Mouse (Mus musculus): Measurements from ENCODE around the gene Tent2.

DNA sequence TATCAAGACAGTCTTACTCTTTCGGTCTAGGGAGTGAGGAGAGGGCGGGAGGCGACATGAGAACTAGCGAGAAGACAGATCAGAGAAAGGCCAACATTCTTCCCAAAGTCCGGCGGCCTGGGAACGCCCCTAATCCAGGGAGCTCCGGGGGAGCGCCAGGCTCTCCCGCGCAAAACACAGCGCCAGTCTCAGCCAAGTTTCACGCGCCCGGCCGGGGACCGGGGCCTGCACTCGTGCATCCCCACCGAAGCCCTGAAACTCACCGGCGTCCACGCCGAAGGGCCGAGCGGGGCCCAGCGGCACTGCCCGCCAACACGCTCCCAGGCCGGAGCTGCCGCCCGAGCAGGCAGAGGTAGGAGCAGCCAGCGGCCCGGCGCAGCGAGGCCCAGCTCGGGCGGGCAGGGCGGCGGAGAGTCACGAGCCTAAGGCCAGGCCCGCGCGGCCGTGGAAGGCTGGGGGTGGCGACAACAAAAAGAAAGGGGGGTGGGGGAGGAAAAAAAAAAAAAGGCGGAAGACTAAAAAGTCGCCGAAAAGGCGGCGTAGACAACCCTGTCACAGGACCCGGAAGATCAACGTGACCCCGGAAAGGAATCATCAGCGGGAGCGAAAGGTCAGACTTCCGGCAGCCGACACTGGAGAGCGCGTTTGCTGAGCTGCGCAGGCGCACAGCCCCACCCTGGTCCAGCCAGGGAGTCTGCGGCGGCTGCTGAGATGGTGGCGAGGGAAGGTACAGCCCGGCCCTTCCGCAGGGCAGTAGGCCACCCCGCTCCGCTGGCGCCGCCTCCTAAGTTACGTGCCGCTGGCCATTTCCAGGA lies at the start of gene Tent2:
- TF ChIP-seq CTCF (conservative IDR thresholded peaks at IDR 0.05 in 1 of 2, IDR thresholded peaks at IDR 0.05 in 1 of 2; ENCODE audit: low read depth in 2 of 2, low read length in 2 of 2), result no peak
- TF ChIP-seq USF1 (IDR thresholded peaks at IDR 0.05; ENCODE audit: low read depth, low read length), result no peak; the same call in 1 of the 2 replicates
- peak; percentile 75 for TF ChIP-seq MXI1 (IDR thresholded peaks at IDR 0.05; ENCODE audit: low read depth, low read length)
- TF ChIP-seq POLR2A (IDR thresholded peaks at IDR 0.05; ENCODE audit: low read depth, low read length), result peak; percentile 94
- TF ChIP-seq BHLHE40 (IDR thresholded peaks at IDR 0.05; ENCODE audit: low read depth, low read length), result peak; percentile 58

All from CH12.LX (cell line).